Mouse (Mus musculus) heart, postnatal 4 days (tissue): ENCODE measurements at regions not wholly inside any gene's neighbourhood (a gene's known extent, or its start where the extent isn't known, plus 50 kb on each side); places are given as distances from the start of the nearest gene placed in this dataset.
A peak's percentile ranks its signal among the peaks of the same experiment; 100 is the strongest.

Source experiments
- DNase-seq: peaks from one replicate; pipeline ENCODE4 v3.0.0; 2021

DNA sequence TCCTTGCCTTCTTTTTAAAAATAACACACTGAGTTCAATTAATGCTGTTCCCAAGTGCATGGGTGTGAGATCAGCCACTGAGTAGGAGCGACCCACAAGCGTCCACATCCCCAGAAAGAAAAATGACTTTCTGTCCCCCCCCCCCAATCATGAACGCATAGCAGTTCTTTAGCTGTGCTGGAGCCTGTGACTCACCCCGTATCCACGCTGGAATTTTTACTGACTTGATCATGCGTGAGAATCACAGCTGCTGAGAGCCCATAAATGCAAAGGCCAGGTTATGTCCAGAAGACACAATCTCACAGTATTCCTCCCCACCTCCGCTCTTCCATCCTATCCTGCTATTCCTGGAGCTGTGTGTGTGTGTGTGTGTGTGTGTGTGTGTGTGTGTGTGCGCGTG is 53.3 kb downstream of the Fos start:
- no peak for DNase-seq

DNA sequence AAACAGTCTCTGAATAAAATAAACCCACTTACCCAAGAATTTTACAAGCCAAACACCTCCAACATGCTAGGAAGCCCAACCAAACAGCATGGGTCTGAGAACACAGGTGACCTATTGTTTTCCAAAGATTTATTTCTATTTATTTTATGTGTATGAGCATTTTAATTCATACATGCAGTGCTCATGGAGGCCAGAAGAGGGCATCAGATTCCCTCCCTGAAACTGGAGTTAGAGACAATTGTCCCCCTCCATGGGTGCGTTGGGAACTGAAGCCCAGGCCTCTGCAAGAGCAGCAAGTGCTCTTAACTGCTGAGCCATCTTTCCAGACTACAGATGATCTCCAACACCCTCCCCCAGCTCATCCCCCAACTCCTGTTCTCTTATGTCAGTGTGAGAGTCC is 57.9 kb downstream of the Fos start:
- no peak for DNase-seq

DNA sequence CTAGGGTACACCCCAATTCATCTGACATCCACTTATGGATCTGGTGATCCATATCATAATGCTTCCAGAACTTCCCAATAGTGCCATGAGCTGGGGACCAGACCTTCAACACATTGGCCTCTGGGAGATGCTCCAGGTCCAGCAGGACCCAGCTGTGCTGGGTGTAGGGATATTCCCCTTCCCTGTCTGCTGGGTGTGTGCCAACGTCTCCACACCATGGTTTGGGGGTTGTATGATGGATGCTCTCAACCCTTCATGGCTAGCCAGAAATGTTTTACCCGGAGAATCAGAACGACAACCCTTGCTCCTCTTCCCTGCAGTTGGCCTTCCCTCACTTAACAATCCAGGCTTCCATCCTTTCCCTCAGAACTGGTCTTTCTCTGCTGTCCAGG is 58.5 kb downstream of the Fos start:
- peak; percentile 59 for DNase-seq

DNA sequence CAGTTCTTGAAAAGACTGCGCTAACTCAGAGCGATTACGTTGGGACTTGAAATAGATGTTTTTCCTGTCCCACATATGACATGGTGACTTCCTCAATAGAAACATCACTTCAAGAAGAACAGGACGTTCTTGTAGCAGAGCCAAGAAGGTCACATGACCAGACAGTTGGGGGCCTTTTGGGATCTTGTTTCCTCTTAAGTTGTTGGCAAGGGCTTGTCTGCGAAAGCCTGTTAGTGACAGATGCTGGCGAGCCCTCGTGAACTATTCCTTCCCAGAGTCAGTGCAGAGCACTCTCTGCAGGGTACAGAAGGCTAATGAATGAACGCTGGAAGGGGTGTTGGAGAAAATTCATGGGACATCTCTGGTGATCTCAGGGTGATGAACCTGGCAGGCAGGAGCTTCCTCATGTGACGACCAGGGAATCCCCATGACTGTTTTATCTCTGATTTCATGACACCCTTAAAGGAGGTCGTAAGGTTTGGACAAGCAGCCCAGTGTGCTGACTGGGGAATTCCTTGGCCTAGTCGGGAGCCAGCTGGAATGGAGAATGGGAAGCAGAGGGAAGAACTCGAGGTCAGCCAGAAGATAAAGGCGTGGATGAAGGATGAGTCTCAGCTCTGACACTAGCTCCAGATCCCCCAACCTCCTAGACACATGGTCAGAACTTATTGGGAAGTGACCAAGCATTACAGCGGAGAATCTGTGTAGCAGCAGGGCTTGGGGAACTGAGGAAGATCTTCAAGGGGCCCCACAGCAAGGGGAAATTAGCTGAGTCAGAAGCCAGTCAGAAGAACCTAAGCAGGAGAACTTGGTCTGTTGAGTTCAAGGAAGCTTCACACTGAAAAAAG is 59.1 kb downstream of the Fos start:
- DNase-seq: peak; percentile 73

DNA sequence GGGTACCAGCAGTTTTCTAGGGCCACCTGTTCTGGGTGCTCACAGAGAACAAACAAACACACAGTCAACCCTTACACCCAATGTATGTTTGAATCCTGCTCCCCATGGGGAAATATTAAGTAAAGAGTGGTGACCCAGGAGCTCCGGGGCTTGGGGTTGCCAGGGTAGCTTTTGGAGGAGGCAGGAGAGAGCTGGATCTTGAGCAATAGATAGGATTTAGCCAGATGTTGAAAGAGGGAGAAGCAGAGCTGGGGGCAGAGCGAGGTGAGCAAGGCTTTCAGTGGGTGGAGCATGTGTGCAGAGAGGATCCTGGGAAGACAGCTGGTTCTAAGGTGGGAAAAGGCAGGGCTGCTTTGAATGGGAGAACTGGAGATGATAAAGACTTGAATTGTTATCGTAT is 59.9 kb downstream of the Fos start:
- no peak for DNase-seq

DNA sequence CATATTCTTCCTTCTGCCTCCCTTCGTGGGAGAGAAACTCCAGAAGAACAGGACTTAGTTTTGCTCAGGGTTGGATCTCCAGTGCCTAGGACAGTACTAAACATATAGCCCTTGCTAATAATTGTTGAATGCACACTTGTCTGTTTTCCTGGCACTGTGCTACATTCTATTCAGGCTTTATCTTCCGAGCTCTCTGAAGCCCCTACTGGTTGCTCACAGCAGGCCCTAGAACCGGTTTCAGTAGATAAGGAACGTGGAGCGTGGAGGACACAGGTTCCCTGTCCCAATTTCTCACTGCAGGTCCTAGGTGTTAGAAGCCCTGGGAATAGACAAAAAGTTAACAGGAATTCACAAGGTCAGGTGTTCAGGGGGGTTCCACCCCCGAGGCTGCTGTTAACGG is 59.4 kb upstream of the Jdp2 start:
- no peak for DNase-seq

DNA sequence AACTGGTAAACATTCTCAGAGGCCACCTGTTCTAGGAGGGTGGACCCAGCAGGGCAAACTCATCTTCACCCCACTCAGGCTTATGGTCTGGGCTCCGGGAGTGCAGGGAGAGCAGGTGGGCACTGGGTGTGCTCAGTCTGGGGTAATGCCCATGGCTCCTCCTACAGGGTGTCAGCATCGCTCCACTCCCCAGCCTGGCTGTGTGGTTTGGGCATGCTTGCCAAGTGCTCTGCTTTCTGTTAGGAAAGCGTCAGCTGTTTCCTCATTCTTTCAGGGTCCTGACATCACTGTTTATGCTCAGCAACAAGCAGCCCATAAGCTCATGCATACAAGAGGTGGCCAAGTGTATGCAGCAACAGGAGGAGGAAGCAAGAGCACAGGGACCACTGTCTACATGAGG is 57.7 kb upstream of the Jdp2 start:
- DNase-seq: peak; percentile 75

DNA sequence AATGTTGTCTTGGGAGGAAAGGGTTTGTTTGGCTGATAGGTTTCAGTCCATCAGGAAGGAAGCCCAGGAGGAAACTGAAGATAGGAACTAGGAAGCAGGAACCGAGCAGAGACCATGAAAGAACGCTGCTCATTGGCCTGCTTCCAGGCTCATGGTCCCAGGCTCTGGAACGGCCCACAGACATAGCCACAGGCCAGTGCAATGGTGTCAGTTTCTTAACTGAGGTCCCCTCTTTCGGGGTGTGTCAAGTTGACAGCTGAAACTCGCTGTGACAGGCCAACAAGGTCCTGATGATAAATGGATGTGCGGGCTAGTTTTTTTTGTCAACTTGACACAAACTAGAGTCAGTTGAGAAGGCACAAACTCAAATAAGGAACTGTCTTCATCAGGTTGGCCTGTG is 55.9 kb upstream of the Jdp2 start:
- DNase-seq: peak; percentile 31

DNA sequence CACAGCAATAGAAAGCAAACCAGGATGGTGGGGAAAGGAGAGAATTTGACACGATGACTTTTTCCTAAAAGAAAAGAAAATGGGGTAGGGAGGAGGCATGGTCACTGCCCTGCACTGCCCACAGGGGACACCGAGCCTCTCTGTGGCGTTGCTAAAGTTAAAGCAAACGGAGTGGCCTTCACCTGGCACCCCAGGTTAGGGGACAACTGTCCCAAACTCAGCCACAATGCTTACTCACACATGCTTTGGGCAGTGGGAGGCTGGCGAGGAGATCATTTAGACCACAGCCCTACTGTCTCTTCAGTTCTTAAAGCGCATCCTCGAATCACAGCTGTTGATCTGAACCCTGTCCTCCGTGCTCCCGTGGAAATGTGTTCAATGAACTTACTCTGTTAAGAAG is 55.3 kb upstream of the Jdp2 start:
- DNase-seq: no peak

DNA sequence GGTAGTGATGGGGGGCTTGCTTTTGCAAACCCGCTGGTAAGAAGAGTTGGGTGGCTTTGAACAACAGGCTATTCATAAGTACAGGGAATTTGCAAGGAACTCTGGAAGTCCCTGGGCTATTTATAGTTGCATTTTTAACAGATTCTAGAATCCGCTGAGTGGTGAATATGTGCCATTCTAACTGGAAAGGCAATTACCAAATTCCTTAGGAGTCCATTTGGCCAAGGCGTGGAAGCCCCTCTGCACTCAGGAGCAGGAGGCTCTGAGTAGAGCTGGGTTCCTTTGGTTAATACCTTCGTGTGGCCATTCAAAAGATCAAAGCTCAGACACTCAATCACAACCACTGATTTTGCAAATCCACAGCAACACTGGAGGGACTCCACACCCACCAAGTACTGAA is 54.0 kb upstream of the Jdp2 start:
- DNase-seq: no peak

DNA sequence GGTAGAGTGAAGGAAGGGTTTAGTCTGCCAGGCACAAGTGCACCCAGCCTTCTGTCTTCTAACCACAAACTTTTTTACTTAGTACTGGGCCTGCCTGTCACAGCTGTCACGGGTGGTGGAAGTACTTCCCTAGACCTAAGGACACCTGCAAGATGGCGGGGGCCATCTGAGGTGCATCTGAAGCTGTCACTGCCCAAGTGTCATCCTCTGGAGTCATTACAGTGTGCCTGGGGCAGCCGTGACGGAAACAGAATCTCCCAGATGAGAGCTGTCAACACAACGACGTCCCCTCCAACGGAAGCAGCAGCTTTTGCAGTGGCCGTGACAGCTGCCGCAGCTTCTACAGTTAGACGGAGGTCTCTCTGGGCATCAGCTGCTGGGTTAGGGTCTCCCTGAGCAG is 53.1 kb upstream of the Jdp2 start:
- DNase-seq: no peak

DNA sequence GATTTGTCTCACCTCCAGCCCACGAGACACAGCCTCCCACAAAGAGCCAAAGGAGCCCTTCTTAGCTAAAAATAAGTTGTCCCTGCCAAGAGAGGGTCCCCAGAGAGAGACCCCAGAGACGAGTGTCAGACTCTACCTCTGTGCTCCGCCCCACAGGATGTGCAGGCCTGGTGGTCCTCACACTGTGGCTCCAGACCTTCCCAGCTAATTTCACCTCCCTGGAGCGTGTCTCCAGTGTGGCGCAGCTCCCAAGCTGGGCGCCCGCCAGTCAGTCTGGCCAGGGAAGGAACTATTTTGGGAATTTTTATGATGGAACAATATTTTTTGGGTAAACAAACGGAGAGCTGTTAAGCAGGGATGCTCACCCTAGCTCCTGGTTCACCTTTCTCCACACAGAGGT is 50.8 kb upstream of the Jdp2 start:
- DNase-seq: peak; percentile 56
